Mouse (Mus musculus) CH12.LX (cell line): ENCODE results near the gene Klhdc9. TPM values are rescaled to one million over a fixed set of nuclear protein-coding genes. Genes with fewer than 3 reads are reported as not detected.

Source experiments
- DNase-seq: peaks from one replicate; pipeline ENCODE4 v3.0.0-alpha.2; 2013; ENCODE audit errors: extremely low read depth
- H3K27ac ChIP-seq: 2 replicates; pipeline ENCODE4 v1.5.1; 2012; ENCODE audit warnings: low read depth, mild to moderate bottlenecking, control low read depth, moderate library complexity; ENCODE audit not compliant: insufficient read depth
- H3K27me3 ChIP-seq: replicated peaks from 2 replicates; pipeline ENCODE3; 2012; ENCODE audit warnings: inconsistent platforms
- H3K36me3 ChIP-seq, 2 experiments: replicated peaks in 1 of 2; 2 replicates each; pipeline versions ENCODE3 to v1.6.1; 2012; ENCODE audit warnings: inconsistent platforms in 1 of 2, low read length in 1 of 2, mild to moderate bottlenecking in 1 of 2, mixed read lengths in 1 of 2, moderate library complexity in 1 of 2; ENCODE audit not compliant: control insufficient read depth in 1 of 2, insufficient read depth in 1 of 2
- H3K4me1 ChIP-seq, 2 experiments: 2 replicates each; pipeline ENCODE4 v1.6.1; 2012; ENCODE audit warnings: inconsistent platforms in 1 of 2, moderate library complexity in 1 of 2; ENCODE audit not compliant: insufficient read depth in 2 of 2, control insufficient read depth in 1 of 2
- H3K4me2 ChIP-seq: 2 replicates; pipeline ENCODE4 v1.6.1; 2012; ENCODE audit warnings: low read depth, mild to moderate bottlenecking, control low read depth; ENCODE audit not compliant: poor library complexity, insufficient read depth, severe bottlenecking
- H3K4me3 ChIP-seq, 3 experiments: fragments of 150-350 bp in 1 of 3; sonication (generic) in 1 of 3; replicated peaks in 1 of 3; 2 replicates each; pipeline versions ENCODE3 to v1.5.1; 2011 to 2012; ENCODE audit warnings: low read depth in 2 of 3, low read length in 2 of 3, mild to moderate bottlenecking in 2 of 3, moderate library complexity in 2 of 3, control low read depth in 1 of 3, improper control_type of control experiment in 1 of 3, inconsistent platforms in 1 of 3, mixed read lengths in 1 of 3; ENCODE audit not compliant: poor library complexity in 1 of 3
- H3K79me2 ChIP-seq: replicated peaks from 2 replicates; pipeline ENCODE4 v1.6.1; 2012; ENCODE audit warnings: mild to moderate bottlenecking, moderate library complexity; ENCODE audit not compliant: control insufficient read depth, poor library complexity, insufficient read depth, severe bottlenecking; ENCODE audit errors: extremely low read depth
- H3K9ac ChIP-seq: 2 replicates; pipeline ENCODE4 v1.6.1; 2012; ENCODE audit warnings: low read depth, mild to moderate bottlenecking, control low read depth, moderate library complexity; ENCODE audit not compliant: insufficient read depth
- H3K9me3 ChIP-seq: replicated peaks from 2 replicates; pipeline ENCODE3; 2012; ENCODE audit warnings: low read length, inconsistent platforms, mixed read lengths
- BHLHE40 ChIP-seq: IDR thresholded peaks from 2 replicates; pipeline ENCODE4 v1.6.1; 2011; ENCODE audit warnings: mild to moderate bottlenecking, low read depth, low read length, improper control_type of control experiment
- CHD1 ChIP-seq: IDR thresholded peaks from 2 replicates; pipeline ENCODE4 v1.6.1; 2012; ENCODE audit warnings: low read depth, low read length, improper control_type of control experiment, inconsistent platforms
- CHD2 ChIP-seq: IDR thresholded peaks from 2 replicates; pipeline ENCODE4 v1.6.1; 2011; ENCODE audit warnings: low read length, improper control_type of control experiment
- E2F4 ChIP-seq: IDR thresholded peaks from 2 replicates; pipeline ENCODE4 v1.6.1; 2011; ENCODE audit warnings: low read depth, low read length, improper control_type of control experiment; ENCODE audit not compliant: insufficient replicate concordance
- ELF1 ChIP-seq: IDR thresholded peaks from 2 replicates; pipeline ENCODE4 v1.6.1; 2014; ENCODE audit warnings: low read depth, mild to moderate bottlenecking, inconsistent platforms, low read length, improper control_type of control experiment
- EP300 ChIP-seq: IDR thresholded peaks from 2 replicates; pipeline ENCODE4 v1.6.1; 2011; ENCODE audit warnings: low read length, improper control_type of control experiment
- ETS1 ChIP-seq: conservative IDR thresholded peaks from 2 replicates; pipeline ENCODE4 v1.6.1; 2012; ENCODE audit warnings: low read depth, mild to moderate bottlenecking, inconsistent platforms, low read length, improper control_type of control experiment, moderate library complexity
- GABPA ChIP-seq: IDR thresholded peaks from 2 replicates; pipeline ENCODE4 v1.6.1; 2012; ENCODE audit warnings: low read depth, low read length, improper control_type of control experiment, inconsistent platforms; ENCODE audit not compliant: insufficient replicate concordance
- HCFC1 ChIP-seq: IDR thresholded peaks from 2 replicates; pipeline ENCODE4 v1.6.1; 2012; ENCODE audit warnings: low read depth, mild to moderate bottlenecking, inconsistent platforms, low read length, improper control_type of control experiment
- IRF4 ChIP-seq: IDR thresholded peaks from 2 replicates; pipeline ENCODE4 v1.6.1; 2014; ENCODE audit warnings: low read depth, mild to moderate bottlenecking, inconsistent platforms, low read length, improper control_type of control experiment
- JUN ChIP-seq: IDR thresholded peaks from 2 replicates; pipeline ENCODE4 v1.6.1; 2011; ENCODE audit warnings: low read depth, mild to moderate bottlenecking, low read length, improper control_type of control experiment, moderate library complexity; ENCODE audit not compliant: insufficient read depth
- JUND ChIP-seq: conservative IDR thresholded peaks from 2 replicates; pipeline ENCODE4 v1.6.1; 2011; ENCODE audit warnings: low read depth, low read length, improper control_type of control experiment
- KAT2A ChIP-seq: IDR thresholded peaks from 2 replicates; pipeline ENCODE4 v1.6.1; 2012; ENCODE audit warnings: low read length, improper control_type of control experiment, inconsistent platforms; ENCODE audit not compliant: insufficient replicate concordance
- MAFK ChIP-seq: IDR thresholded peaks from 2 replicates; pipeline ENCODE4 v1.6.1; 2011; ENCODE audit warnings: low read length, improper control_type of control experiment; ENCODE audit not compliant: insufficient replicate concordance
- MAZ ChIP-seq: IDR thresholded peaks from 2 replicates; pipeline ENCODE4 v1.6.1; 2012; ENCODE audit warnings: low read depth, mild to moderate bottlenecking, inconsistent platforms, low read length, improper control_type of control experiment, moderate library complexity
- MEF2A ChIP-seq: IDR thresholded peaks from 2 replicates; pipeline ENCODE4 v1.6.1; 2014; ENCODE audit warnings: low read depth, mild to moderate bottlenecking, inconsistent platforms, low read length, improper control_type of control experiment, borderline replicate concordance
- MXI1 ChIP-seq: IDR thresholded peaks from 2 replicates; pipeline ENCODE4 v1.6.1; 2011; ENCODE audit warnings: mild to moderate bottlenecking, low read depth, low read length, improper control_type of control experiment
- MYC ChIP-seq: IDR thresholded peaks from 2 replicates; pipeline ENCODE4 v1.6.1; 2011; ENCODE audit warnings: low read depth, mild to moderate bottlenecking, improper control_type of control experiment, low read length
- NELFE ChIP-seq: IDR thresholded peaks from 2 replicates; pipeline ENCODE4 v1.6.1; 2011; ENCODE audit warnings: low read depth, low read length, improper control_type of control experiment
- NRF1 ChIP-seq: IDR thresholded peaks from 2 replicates; pipeline ENCODE4 v1.6.1; 2014; ENCODE audit warnings: low read depth, mild to moderate bottlenecking, inconsistent platforms, low read length, improper control_type of control experiment, moderate library complexity
- PAX5 ChIP-seq: IDR thresholded peaks from 2 replicates; pipeline ENCODE4 v1.6.1; 2012; ENCODE audit warnings: low read length, inconsistent platforms, mixed read lengths
- POLR2A ChIP-seq: IDR thresholded peaks from 2 replicates; pipeline ENCODE4 v1.6.1; 2011; ENCODE audit warnings: low read depth, mild to moderate bottlenecking, improper control_type of control experiment, low read length
- POLR2AphosphoS2 ChIP-seq: IDR thresholded peaks from 2 replicates; pipeline ENCODE4 v1.6.1; 2011; ENCODE audit warnings: low read depth, low read length, improper control_type of control experiment
- SIN3A ChIP-seq: IDR thresholded peaks from 2 replicates; pipeline ENCODE4 v1.6.1; 2012; ENCODE audit warnings: low read length, improper control_type of control experiment, inconsistent platforms
- SMC3 ChIP-seq: IDR thresholded peaks from 2 replicates; pipeline ENCODE4 v1.6.1; 2011; ENCODE audit warnings: low read depth, low read length, improper control_type of control experiment
- TBP ChIP-seq: conservative IDR thresholded peaks from 2 replicates; pipeline ENCODE4 v1.6.1; 2011; ENCODE audit warnings: low read depth, low read length, improper control_type of control experiment
- TCF12 ChIP-seq: IDR thresholded peaks from 2 replicates; pipeline ENCODE4 v1.6.1; 2014; ENCODE audit warnings: low read depth, mild to moderate bottlenecking, inconsistent platforms, low read length, improper control_type of control experiment
- USF1 ChIP-seq: IDR thresholded peaks from 2 replicates; pipeline ENCODE4 v1.6.1; 2014; ENCODE audit warnings: low read depth, mild to moderate bottlenecking, inconsistent platforms, low read length, improper control_type of control experiment
- USF2 ChIP-seq: conservative IDR thresholded peaks from 2 replicates; pipeline ENCODE4 v1.6.1; 2011; ENCODE audit warnings: low read depth, low read length, improper control_type of control experiment
- ZC3H11A ChIP-seq: IDR thresholded peaks from 2 replicates; pipeline ENCODE4 v1.6.1; 2012; ENCODE audit warnings: low read depth, mild to moderate bottlenecking, inconsistent platforms, low read length, improper control_type of control experiment
- ZKSCAN1 ChIP-seq: IDR thresholded peaks from 2 replicates; pipeline ENCODE4 v1.6.1; 2012; ENCODE audit warnings: low read depth, inconsistent platforms, low read length, improper control_type of control experiment, borderline replicate concordance
- ZMIZ1 ChIP-seq: IDR thresholded peaks from 2 replicates; pipeline ENCODE4 v1.6.1; 2012; ENCODE audit warnings: low read depth, mild to moderate bottlenecking, inconsistent platforms, low read length, improper control_type of control experiment
- ZNF384 ChIP-seq: IDR thresholded peaks from 2 replicates; pipeline ENCODE4 v1.6.1; 2012; ENCODE audit warnings: low read depth, low read length, improper control_type of control experiment, inconsistent platforms
- dilution Hi-C: fragments of 300-500 bp; cut with MboI; formaldehyde crosslinking; loops from 2 replicates; pipeline ENCODE4 v1.14.3; 2020; ENCODE audit warnings: low sequenced_read_pairs; ENCODE audit not compliant: extremely low pct_unique_long_range_greater_than_20kb, extremely low pct_ligation_motif_present
- in situ Hi-C: fragments of 300-500 bp; cut with MboI; formaldehyde crosslinking; loops from 3 replicates; pipeline ENCODE4 v1.14.3; 2019; ENCODE audit warnings: low sequenced_read_pairs, low pct_ligation_motif_present, low pct_unique_long_range_greater_than_20kb, mixed read lengths
- polyA plus RNA-seq: library from polyadenylated mRNA; unstranded; fragments of >175 nt; gene quantifications from 2 replicates; pipeline ENCODE4 v1.2.1, GENCODE M21; 2012; ENCODE audit warnings: low read depth; ENCODE audit not compliant: insufficient read length
- total RNA-seq, 2 experiments: library from RNA; depleted of rRNA; stranded (reverse); fragments of 300-350 nt in 1 of 2; fragments of >200 nt in 1 of 2; gene quantifications; 2 replicates each; pipeline ENCODE4 v1.2.3; 2012 to 2014

Klhdc9 gene
- total and polyA plus RNA-seq, 3 experiments = 0.08 TPM; not detected in 2

DNA sequence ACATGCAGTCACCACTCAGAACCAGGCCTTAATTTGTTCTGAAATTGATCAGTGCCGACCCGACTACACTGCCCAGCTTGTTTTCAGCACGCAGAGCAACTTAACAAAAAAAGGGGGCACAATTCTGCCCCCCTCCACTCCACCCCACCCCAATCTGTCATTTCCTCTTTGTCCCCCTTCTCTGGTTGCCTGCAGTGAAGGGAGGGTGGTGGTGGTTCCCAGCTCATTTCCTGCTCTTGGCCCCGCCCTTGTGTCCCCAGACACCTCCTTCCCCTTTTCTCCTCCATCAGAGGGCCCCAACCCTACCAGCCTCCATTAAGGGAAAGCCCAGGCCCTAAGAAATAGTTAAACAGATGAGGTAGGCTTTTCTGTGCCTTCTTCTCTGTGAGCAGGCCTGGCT lies 29.5 kb upstream of the Klhdc9 start (continued):
- TF ChIP-seq IRF4 (no peak; the same call in 1 of the 2 replicates), TCF12 (peak; percentile 40; the same call in 1 of the 2 replicates), HCFC1 (peak; percentile 67), ETS1 (no peak; the same call in 1 of the 2 replicates), SIN3A (peak; percentile 86), CHD1 (no peak), KAT2A (no peak), ELF1 (peak; percentile 72), CHD2 (no peak), MXI1 (no peak; the same call in 1 of the 2 replicates), JUND (no peak), MYC (0 out of 2 replicates have a peak, but pooled peaks have one; percentile 4), ZNF384 (no peak), TBP (0 out of 2 replicates have a peak, but pooled peaks have one; percentile 52)
- TF ChIP-seq, all 38 proteins: peak for 9

DNA sequence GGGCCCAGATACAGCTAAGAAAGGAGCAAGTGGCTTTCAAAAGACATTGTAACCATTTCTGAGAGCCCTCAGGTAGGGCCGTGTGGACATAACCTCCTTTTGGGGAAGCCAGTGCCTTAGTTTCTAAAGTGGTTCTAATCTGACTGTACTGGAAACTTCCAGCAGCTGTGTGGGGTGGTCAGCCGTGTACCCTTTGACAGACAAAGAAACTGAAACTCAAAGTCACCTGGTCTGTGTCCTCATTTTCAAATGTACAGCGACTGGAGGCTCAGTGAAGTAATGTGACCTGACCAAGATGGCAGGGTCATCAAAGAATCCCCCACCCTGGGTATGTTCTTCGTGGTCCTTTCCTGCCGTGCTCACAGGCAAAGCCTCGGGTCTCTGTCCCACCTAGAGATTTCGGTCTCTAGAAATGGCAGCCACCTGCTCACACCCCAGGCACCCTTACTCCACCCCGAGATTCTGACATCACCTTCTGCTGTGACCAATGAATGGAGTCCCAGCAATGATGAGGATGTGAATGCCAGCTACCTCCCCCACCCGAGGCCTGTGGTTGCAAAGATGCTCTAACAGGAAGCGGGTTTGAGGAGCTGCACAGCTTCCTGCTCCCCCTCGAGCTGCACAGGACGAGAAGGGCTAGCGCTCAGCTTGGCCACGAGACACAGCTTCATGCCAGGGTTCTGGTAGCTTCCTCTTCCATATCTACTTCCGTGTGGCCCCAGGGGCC lies 27.9 kb upstream of the Klhdc9 start, which contains the start of gene Arhgap30:
Gene Arhgap30, plus strand, starts transcription at position 579 of the 727 bp plus-strand sequence.
- peak within 1 kb of the TSS; percentile 70 to 96 (median 88) for H3K4me3 ChIP-seq
- H3K9ac ChIP-seq = peak within 1 kb of the TSS; percentile 93
- in situ Hi-C loops (no loop called here), dilution Hi-C loops (no loop called here)
- H3K4me2 ChIP-seq = peak within 1 kb of the TSS; percentile 74
- peaks cover 40% of the 10 kb centered on the region for H3K79me2 ChIP-seq
- peaks cover 40 to 67% of the 10 kb centered on the region in 2 experiments for H3K4me1 ChIP-seq
- H3K27ac ChIP-seq = peak within 1 kb of the TSS; percentile 85
- no peaks in the 10 kb centered on the region for H3K27me3 ChIP-seq
- peak; percentile 99 for DNase-seq
- H3K9me3 ChIP-seq = no peaks in the 10 kb centered on the region
- H3K36me3 ChIP-seq = peaks cover 11 to 22% of the 10 kb centered on the region in 2 experiments
- TF ChIP-seq NRF1 (peak; percentile 22; the same call in 1 of the 2 replicates), GABPA (no peak), ELF1 (peak; percentile 91), JUND (peak; percentile 82; the same call in 1 of the 2 replicates), MEF2A (peak; percentile 69), MXI1 (no peak; the same call in 1 of the 2 replicates), E2F4 (0 out of 2 replicates have a peak, but pooled peaks have one; percentile 17), POLR2A (peak; percentile 86), SMC3 (no peak), PAX5 (no peak), USF1 (peak; percentile 60), ETS1 (peak; percentile 98), USF2 (no peak), NELFE (peak; percentile 67), HCFC1 (peak; percentile 75), IRF4 (peak; percentile 97), BHLHE40 (peak; percentile 85), CHD2 (peak; percentile 67), ZNF384 (no peak), ZMIZ1 (peak; percentile 19; the same call in 1 of the 2 replicates), POLR2AphosphoS2 (no peak; the same call in 1 of the 2 replicates), MAFK (0 out of 2 replicates have a peak, but pooled peaks have one; percentile 64), TCF12 (peak; percentile 95), EP300 (peak; percentile 95), MAZ (peak; percentile 91), SIN3A (peak; percentile 97), JUN (peak; percentile 56; the same call in 1 of the 2 replicates), ZC3H11A (no peak), ZKSCAN1 (no peak)
